Mouse (Mus musculus): ENCODE results near the gene 4930402H24Rik. TPM values are rescaled to one million over a fixed set of nuclear protein-coding genes. Genes with fewer than 3 reads are reported as not detected.

The 4930402H24Rik gene
- total RNA-seq, 2 experiments from 2014 or later = 71.8 to 77.5 TPM

- DNase-seq (ENCODE audit: extremely low spot score in 1 of 2, low spot score in 2 of 2) = no peak
- intact Hi-C loops (cut with DNase I) = no loop called here
Observed at GRCm38 (mm10) chr2:130697821-130698266, 208.4 kb downstream of the 4930402H24Rik start.

DNA sequence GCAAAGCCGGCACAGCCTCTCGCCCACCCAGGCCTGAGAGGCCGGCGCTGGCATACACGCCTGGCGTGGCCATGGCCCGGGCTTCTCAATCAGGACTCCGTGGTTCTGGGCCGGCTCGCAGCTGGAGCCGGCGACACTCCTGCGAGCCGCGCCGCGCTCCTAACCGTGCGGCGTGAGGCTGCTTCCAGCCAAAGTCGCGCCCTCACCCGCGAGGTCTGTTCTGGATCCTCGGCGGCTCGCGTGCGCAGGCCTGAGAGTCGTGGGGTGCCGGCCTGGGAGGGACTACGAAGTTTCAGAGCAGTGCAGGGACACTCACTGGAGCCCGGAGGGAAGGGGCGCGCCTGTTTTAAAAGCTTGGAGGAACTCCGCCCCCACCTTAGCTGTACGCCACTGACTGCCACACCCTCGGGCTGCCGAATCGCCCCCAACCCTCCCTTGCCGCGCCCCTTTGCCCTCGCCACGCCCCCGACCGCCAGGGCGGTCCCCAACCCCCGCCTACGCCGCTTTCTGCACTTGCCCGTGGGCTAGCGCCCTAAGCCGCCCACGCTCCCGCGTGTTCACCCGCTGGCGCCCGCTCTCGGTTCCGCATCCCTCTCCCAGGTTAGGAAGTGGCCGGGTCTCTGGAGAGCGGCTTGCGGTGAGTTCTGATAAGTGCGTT, 208.9 kb downstream of the 4930402H24Rik start, which contains the start of gene Slc4a11:
Slc4a11 (minus strand) TSS at position 367 of the 658 bp plus-strand sequence.
- intact Hi-C loops (cut with DNase I) = no loop called here

GRCm38 (mm10) chr2:130696700-130697152, 209.5 kb downstream of the 4930402H24Rik start:
- DNase-seq (ENCODE audit: extremely low spot score in 1 of 2, low spot score in 2 of 2) = peak in 1 of 2 experiments; percentile 43
- intact Hi-C loops (cut with DNase I) = no loop called here

More for the DNA sequence above, 208.9 kb downstream of the 4930402H24Rik start, which contains the start of gene Slc4a11:
- DNase-seq (ENCODE audit: extremely low spot score in 1 of 2, low spot score in 2 of 2) = peak in 1 of 2 experiments; percentile 68

DNA sequence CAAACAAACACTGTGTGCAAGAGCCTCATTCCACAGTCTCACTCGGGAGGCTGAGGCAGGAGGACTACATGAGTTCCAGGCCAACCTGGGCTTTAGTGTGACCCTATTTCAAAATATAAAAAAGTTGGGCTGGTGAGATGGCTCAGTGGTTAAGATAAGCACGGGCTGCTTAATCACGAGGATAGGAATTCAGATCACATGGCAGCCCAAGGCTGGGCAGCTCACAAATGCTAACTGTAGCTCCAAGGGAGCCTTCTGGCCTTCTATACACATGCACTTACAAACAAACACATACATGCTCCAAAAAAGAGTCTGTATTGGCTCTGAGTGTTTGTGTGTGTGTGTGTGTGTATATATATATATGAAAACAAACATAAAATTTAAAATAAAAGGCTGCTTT, 212.6 kb downstream of the 4930402H24Rik start:
- intact Hi-C loops (cut with DNase I) = no loop called here
- no peak for DNase-seq (ENCODE audit: extremely low spot score in 1 of 2, low spot score in 2 of 2)

GRCm38 (mm10) chr2:130689011-130689410, 217.2 kb downstream of the 4930402H24Rik start:
- intact Hi-C loops (cut with DNase I) = no loop called here
- DNase-seq (ENCODE audit: extremely low spot score in 1 of 2, low spot score in 2 of 2) = no peak

DNA sequence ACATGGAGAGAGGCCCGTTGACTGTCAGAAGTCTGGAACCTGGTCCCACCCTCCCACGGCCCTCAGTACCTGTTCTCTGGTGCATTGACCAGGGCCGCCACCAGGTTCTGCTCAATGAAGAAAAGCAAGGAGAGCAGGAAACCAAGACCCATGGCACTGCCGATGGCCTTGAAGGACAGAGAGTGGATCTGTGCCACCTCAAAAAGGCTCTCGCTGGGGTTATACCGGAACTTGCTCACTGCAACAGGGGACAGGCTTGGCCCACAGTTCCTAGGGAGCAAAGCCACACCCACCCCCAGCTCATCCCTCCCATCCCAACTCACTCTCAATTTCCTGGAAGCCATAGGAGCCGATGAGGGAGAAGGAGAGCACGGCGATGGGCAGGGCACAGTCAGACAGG, 220.8 kb downstream of the 4930402H24Rik start:
- DNase-seq (ENCODE audit: extremely low spot score in 1 of 2, low spot score in 2 of 2) = no peak
- intact Hi-C loops (cut with DNase I) = no loop called here

- intact Hi-C loops (cut with DNase I) = no loop called here
Observed at GRCm38 (mm10) chr2:130681531-130681930, 224.7 kb downstream of the 4930402H24Rik start.

GRCm38 (mm10) chr2:130679899-130680298, 226.3 kb downstream of the 4930402H24Rik start:
- no peak for DNase-seq (ENCODE audit: extremely low spot score in 1 of 2, low spot score in 2 of 2)
- intact Hi-C loops (cut with DNase I) = no loop called here

More at GRCm38 (mm10) chr2:130681531-130681930, 224.7 kb downstream of the 4930402H24Rik start:
- DNase-seq (ENCODE audit: extremely low spot score in 1 of 2, low spot score in 2 of 2) = no peak

GRCm38 (mm10) chr2:130679154-130679553, 227.1 kb downstream of the 4930402H24Rik start:
- intact Hi-C loops (cut with DNase I) = no loop called here
- DNase-seq (ENCODE audit: extremely low spot score in 1 of 2, low spot score in 2 of 2) = no peak

- intact Hi-C loops (cut with DNase I) = no loop called here
- DNase-seq (ENCODE audit: extremely low spot score in 1 of 2, low spot score in 2 of 2) = no peak
Observed at GRCm38 (mm10) chr2:130677211-130677610, 229.0 kb downstream of the 4930402H24Rik start.

- intact Hi-C loops (cut with DNase I) = loop anchor here (10.0 kb wide), 1 partner anchor 103 kb away; the partner anchor contains the start of gene Mrps26
- peak; percentile 83 to 91 for DNase-seq (ENCODE audit: extremely low spot score in 1 of 2, low spot score in 2 of 2)
Observed at GRCm38 (mm10) chr2:130667559-130667958, 238.6 kb downstream of the 4930402H24Rik start, which contains the start of gene Itpa. Gene Itpa, plus strand, starts transcription at chr2:130667610.

GRCm38 (mm10) chr2:130664102-130664701, 242.0 kb downstream of the 4930402H24Rik start, which contains the start of gene Ddrgk1:
Gene Ddrgk1, minus strand, starts transcription at chr2:130664659.
- intact Hi-C loops (cut with DNase I) = loop anchor here (10.0 kb wide), 1 partner anchor 99 kb away; the partner anchor contains the start of gene Mrps26
- DNase-seq (ENCODE audit: extremely low spot score in 1 of 2, low spot score in 2 of 2) = peak; percentile 93 to 94

GRCm38 (mm10) chr2:130663342-130663741, 242.9 kb downstream of the 4930402H24Rik start:
- intact Hi-C loops (cut with DNase I) = loop anchor here (10.0 kb wide), 1 partner anchor 99 kb away; the partner anchor contains the start of gene Mrps26
- no peak for DNase-seq (ENCODE audit: extremely low spot score in 1 of 2, low spot score in 2 of 2)

- DNase-seq (ENCODE audit: extremely low spot score in 1 of 2, low spot score in 2 of 2) = no peak
Observed at GRCm38 (mm10) chr2:130658530-130658929, 247.7 kb downstream of the 4930402H24Rik start.

GRCm38 (mm10) chr2:130657541-130657940, 248.7 kb downstream of the 4930402H24Rik start:
- intact Hi-C loops (cut with DNase I) = no loop called here
- peak in 1 of 2 experiments; percentile 32 for DNase-seq (ENCODE audit: extremely low spot score in 1 of 2, low spot score in 2 of 2)

More at GRCm38 (mm10) chr2:130658530-130658929, 247.7 kb downstream of the 4930402H24Rik start:
- intact Hi-C loops (cut with DNase I) = no loop called here

GRCm38 (mm10) chr2:130656536-130656935, 249.7 kb downstream of the 4930402H24Rik start:
- intact Hi-C loops (cut with DNase I) = no loop called here
- no peak for DNase-seq (ENCODE audit: extremely low spot score in 1 of 2, low spot score in 2 of 2)

Data from left cerebral cortex, postnatal 10 days (tissue).